Mouse (Mus musculus): ENCODE results near the gene Mroh3.
A peak's percentile ranks its signal among the peaks of the same experiment; 100 is the strongest.

Mroh3 gene

GRCm38 (mm10) chr1:136214304-136214703, 1.7 kb upstream of the Mroh3 start:
- DNase-seq (ENCODE audit: low read depth, low spot score) = no peak
- H3K27me3 ChIP-seq (ENCODE audit: control insufficient read depth, insufficient read depth, low read length, poor library complexity, severe bottlenecking) = no peaks in the 10 kb centered on the region
- no peaks in the 10 kb centered on the region for H3K36me3 ChIP-seq (ENCODE audit: control insufficient read depth, insufficient read depth, low read length, poor library complexity, severe bottlenecking)

DNA sequence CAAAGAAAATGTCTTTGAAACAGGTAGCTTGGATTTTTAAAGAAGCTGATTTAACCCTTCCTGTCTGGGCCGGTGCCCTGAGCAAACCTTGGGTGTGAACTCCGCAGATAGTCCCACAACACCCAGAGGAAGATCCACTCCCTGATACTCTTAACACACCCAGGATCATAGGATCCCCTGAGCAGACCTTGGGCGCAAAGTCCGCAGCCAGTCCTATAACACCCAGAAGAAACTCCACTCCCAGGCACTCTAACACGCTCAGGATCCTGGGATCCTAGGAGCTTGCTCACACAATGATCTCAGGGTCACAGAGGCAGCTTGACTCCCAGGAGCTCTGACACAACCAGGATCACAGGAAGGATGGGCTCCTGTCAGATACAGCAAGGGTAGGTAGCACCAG, 22.6 kb downstream of the Mroh3 start:
- Histone ChIP-seq H3K27me3 (ENCODE audit: control insufficient read depth, insufficient read depth, low read length, poor library complexity, severe bottlenecking) (no peaks in the 10 kb centered on the region), H3K36me3 (ENCODE audit: control insufficient read depth, insufficient read depth, low read length, poor library complexity, severe bottlenecking) (no peaks in the 10 kb centered on the region)
- DNase-seq (ENCODE audit: low read depth, low spot score) = no peak

DNA sequence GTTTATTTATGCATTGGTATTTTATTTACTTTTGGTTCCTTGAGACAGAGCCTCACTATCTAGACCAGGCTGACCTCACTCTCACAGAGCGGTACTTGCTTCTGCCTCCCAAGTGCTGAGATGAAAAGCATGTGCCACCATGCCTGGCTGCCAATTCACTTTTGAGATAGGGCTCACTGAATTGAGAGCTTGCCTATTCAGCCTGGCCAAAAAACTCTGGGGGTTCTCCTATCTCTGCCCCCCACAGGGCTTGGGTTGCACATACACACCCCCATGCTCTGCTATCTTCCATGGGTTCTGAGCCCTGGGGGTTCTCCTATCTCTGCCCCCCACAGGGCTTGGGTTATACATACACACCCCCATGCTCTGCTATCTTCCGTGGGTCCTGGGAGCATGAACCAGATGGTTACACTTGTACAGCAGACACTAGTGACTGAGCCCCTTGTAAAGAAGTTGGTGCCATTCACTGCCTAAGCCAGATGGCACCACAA, 33.1 kb downstream of the Mroh3 start:
- no peak for DNase-seq (ENCODE audit: low read depth, low spot score)
- Histone ChIP-seq H3K36me3 (ENCODE audit: control insufficient read depth, insufficient read depth, low read length, poor library complexity, severe bottlenecking) (peaks cover 10% of the 10 kb centered on the region), H3K27me3 (ENCODE audit: control insufficient read depth, insufficient read depth, low read length, poor library complexity, severe bottlenecking) (no peaks in the 10 kb centered on the region)

- Histone ChIP-seq H3K36me3 (ENCODE audit: control insufficient read depth, insufficient read depth, low read length, poor library complexity, severe bottlenecking) (peaks cover 11% of the 10 kb centered on the region), H3K27me3 (ENCODE audit: control insufficient read depth, insufficient read depth, low read length, poor library complexity, severe bottlenecking) (no peaks in the 10 kb centered on the region)
- no peak for DNase-seq (ENCODE audit: low read depth, low spot score)
These were observed 33.9 kb downstream of the Mroh3 start for GRCm38 (mm10) chr1:136178741-136179140.

DNA sequence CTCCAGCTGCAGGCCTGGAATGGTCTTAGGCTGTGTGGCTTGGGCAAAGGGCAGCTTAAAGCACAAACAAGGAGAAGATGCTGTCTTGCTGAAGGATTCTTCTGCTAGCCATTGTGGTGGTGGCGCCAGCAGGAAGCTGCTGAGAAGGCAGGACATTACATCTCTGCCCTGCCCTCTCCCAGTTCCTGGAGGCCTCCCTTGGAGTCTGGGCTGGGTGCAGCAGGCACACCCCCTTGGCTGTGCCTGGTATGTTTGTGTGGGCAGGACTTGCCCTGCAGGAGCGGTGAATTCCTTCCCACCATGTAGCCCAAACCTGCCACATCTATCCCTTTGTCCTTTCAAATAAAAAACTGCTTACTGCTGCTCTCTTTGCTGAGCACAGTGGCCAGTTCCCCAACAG, 35.5 kb downstream of the Mroh3 start:
- H3K36me3 ChIP-seq (ENCODE audit: control insufficient read depth, insufficient read depth, low read length, poor library complexity, severe bottlenecking) = peaks cover 19% of the 10 kb centered on the region
- H3K27me3 ChIP-seq (ENCODE audit: control insufficient read depth, insufficient read depth, low read length, poor library complexity, severe bottlenecking) = no peaks in the 10 kb centered on the region
- DNase-seq (ENCODE audit: low read depth, low spot score) = no peak

DNA sequence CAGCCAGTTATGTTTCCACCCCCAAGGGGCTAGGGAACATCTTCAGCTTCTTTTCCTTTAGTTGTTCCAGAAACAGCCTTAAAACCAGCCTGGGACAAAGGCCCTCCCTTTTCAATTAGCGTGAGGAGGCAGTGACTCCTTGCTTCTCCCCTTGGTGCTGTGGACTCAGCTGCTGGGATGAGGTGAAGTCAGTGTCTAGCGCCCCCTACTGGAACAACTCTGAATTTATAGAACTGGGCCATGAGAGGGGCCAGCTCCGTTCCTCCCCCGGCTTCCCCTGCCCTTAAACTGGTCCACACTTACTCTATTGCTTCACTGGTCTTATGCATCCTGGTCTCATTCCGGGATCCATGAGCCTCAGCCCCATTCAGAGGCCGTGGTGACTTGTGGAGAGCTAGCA, 37.4 kb downstream of the Mroh3 start:
- peak; percentile 79 for DNase-seq (ENCODE audit: low read depth, low spot score)
- H3K36me3 ChIP-seq (ENCODE audit: control insufficient read depth, insufficient read depth, low read length, poor library complexity, severe bottlenecking) = peaks cover 26% of the 10 kb centered on the region

DNA sequence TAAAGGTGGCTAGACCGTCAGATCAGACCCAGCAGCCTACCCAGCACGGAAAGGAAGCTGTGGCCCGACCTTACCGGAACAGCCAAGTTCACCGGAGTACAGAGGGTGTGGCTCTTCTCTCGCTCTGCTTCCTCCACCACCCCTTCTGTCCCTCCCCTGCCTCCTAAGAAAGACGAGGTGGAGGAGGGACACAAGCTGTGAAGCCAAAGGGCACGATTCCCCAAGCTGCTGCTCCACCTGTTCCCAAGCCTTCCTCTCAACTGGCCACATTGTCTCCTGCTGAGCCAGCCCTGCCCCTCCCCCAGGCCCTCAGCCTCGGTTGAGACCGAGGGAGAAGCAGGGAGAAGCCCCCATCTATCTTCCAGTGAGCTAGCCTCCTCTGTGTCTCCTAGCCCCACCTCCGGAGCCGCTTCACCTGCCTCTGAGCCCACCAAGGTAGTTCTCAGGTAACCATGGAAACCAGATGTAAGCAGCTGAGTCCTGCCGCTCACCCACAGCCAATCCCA, 38.5 kb downstream of the Mroh3 start:
- peaks cover 28% of the 10 kb centered on the region for H3K36me3 ChIP-seq (ENCODE audit: control insufficient read depth, insufficient read depth, low read length, poor library complexity, severe bottlenecking)
- no peaks in the 10 kb centered on the region for H3K27me3 ChIP-seq (ENCODE audit: control insufficient read depth, insufficient read depth, low read length, poor library complexity, severe bottlenecking)
- DNase-seq (ENCODE audit: low read depth, low spot score) = peak; percentile 53

More for the DNA sequence above, 37.4 kb downstream of the Mroh3 start:
- no peaks in the 10 kb centered on the region for H3K27me3 ChIP-seq (ENCODE audit: control insufficient read depth, insufficient read depth, low read length, poor library complexity, severe bottlenecking)

DNA sequence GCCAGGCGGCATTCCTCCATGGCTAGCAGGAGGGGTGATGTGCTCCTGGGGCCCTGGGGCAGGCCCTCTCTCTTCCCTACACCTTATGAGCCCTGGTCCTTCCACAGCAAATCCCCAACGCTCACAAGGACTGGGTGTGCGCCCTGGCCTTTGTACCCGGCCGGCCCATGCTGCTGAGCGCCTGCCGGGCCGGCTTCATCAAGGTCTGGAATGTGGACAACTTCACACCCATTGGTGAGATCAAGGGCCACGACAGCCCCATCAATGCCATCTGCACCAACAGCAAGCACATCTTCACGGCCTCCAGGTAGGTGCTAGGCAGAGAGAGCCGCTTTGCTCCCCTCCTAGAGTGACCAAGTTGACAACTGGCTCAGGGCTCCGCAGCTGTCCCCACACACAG, 39.9 kb downstream of the Mroh3 start:
- DNase-seq (ENCODE audit: low read depth, low spot score) = no peak
- no peaks in the 10 kb centered on the region for H3K27me3 ChIP-seq (ENCODE audit: control insufficient read depth, insufficient read depth, low read length, poor library complexity, severe bottlenecking)

GRCm38 (mm10) chr1:136170109-136170508, 42.5 kb downstream of the Mroh3 start:
- Histone ChIP-seq H3K27me3 (ENCODE audit: control insufficient read depth, insufficient read depth, low read length, poor library complexity, severe bottlenecking) (no peaks in the 10 kb centered on the region), H3K36me3 (ENCODE audit: control insufficient read depth, insufficient read depth, low read length, poor library complexity, severe bottlenecking) (peaks cover 27% of the 10 kb centered on the region)
- peak; percentile 79 for DNase-seq (ENCODE audit: low read depth, low spot score)

More for the DNA sequence above, 39.9 kb downstream of the Mroh3 start:
- peaks cover 30% of the 10 kb centered on the region for H3K36me3 ChIP-seq (ENCODE audit: control insufficient read depth, insufficient read depth, low read length, poor library complexity, severe bottlenecking)

DNA sequence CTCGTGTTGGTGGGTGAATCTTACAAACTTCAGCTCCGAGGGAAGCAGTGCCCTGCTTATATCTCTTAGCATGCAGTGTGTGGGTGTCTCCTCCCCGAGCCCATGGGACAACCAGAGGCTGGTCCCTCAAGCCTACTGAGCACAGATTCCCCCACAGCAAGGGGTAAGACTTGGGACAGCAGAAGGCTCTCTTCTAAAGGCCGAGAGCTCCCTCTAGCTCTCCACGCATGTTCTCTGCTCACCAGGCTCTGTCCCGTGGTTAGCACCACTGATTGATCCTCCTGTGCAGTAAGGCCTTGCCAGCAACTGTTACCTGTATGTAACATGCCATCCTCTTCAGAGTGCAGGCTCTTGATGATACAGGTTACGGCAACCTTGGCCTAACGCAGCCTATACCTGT, 45.0 kb downstream of the Mroh3 start:
- peak; percentile 20 for DNase-seq (ENCODE audit: low read depth, low spot score)
- peaks cover 25% of the 10 kb centered on the region for H3K36me3 ChIP-seq (ENCODE audit: control insufficient read depth, insufficient read depth, low read length, poor library complexity, severe bottlenecking)
- no peaks in the 10 kb centered on the region for H3K27me3 ChIP-seq (ENCODE audit: control insufficient read depth, insufficient read depth, low read length, poor library complexity, severe bottlenecking)

DNA sequence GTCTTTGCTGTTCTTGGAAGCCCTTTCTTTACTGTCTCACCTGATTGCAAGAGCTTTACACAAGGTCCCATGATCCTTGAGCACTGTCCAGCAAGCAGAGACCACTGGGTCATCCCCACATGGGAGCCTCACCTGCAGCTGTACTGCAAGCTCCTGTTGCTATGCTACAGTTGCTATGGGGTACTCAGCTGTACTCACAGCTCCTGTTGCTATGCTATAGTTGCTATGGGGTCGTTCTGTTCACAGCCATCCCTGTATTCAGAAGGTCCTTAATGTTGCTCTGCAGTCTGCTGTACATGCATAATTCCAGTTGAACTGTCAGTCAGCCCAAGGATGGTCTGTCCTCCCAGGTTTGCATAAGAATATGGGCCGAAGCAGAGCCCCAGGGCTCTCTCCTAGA, 47.2 kb downstream of the Mroh3 start:
- H3K36me3 ChIP-seq (ENCODE audit: control insufficient read depth, insufficient read depth, low read length, poor library complexity, severe bottlenecking) = peaks cover 25% of the 10 kb centered on the region
- no peak for DNase-seq (ENCODE audit: low read depth, low spot score)
- H3K27me3 ChIP-seq (ENCODE audit: control insufficient read depth, insufficient read depth, low read length, poor library complexity, severe bottlenecking) = no peaks in the 10 kb centered on the region

GRCm38 (mm10) chr1:136161333-136161921, 51.2 kb downstream of the Mroh3 start:
- Histone ChIP-seq H3K27me3 (ENCODE audit: control insufficient read depth, insufficient read depth, low read length, poor library complexity, severe bottlenecking) (no peaks in the 10 kb centered on the region), H3K36me3 (ENCODE audit: control insufficient read depth, insufficient read depth, low read length, poor library complexity, severe bottlenecking) (peaks cover 27% of the 10 kb centered on the region)
- no peak for DNase-seq (ENCODE audit: low read depth, low spot score)

DNA sequence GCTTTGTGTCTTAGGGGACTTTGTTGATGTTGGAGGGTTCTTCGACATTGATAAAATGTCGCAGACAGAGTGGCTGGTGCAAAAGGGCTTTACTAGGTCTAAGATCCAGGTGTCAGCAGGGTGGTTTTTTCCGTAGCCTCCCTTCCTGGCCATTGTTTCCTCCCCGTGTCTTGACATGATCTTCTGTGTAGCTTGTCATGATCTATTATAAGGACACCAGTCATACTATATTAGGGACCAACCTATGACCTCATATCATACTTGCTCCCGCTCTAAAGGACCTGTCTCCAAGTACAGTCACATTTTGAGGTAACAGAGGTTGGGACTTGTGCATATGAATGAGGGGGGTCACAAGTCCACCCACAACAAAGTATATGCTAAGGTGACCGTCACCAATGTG, 51.7 kb downstream of the Mroh3 start:
- no peak for DNase-seq (ENCODE audit: low read depth, low spot score)
- peaks cover 30% of the 10 kb centered on the region for H3K36me3 ChIP-seq (ENCODE audit: control insufficient read depth, insufficient read depth, low read length, poor library complexity, severe bottlenecking)
- no peaks in the 10 kb centered on the region for H3K27me3 ChIP-seq (ENCODE audit: control insufficient read depth, insufficient read depth, low read length, poor library complexity, severe bottlenecking)

- DNase-seq (ENCODE audit: low read depth, low spot score) = no peak
- Histone ChIP-seq H3K27me3 (ENCODE audit: control insufficient read depth, insufficient read depth, low read length, poor library complexity, severe bottlenecking) (no peaks in the 10 kb centered on the region), H3K36me3 (ENCODE audit: control insufficient read depth, insufficient read depth, low read length, poor library complexity, severe bottlenecking) (peaks cover 30% of the 10 kb centered on the region)
These were observed 52.3 kb downstream of the Mroh3 start for GRCm38 (mm10) chr1:136160297-136160696.

DNA sequence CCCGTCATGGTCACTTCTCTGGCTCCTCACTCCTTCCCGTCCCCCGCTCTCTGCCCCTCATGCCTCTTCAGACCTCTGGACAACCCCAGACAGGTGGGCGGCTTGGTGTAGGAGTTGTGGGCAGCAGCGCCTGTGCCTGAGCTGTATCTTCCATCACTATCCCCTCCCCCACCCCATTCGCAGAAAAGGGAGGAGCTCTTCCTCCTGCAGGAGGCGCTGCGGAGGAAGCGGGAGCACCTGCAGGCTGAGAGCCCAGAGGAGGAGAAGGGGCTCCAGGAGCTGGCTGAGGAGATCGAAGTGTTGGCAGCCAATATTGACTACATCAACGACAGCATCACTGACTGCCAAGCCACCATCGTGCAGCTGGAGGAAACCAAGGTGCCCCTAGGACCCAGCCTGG, 52.8 kb downstream of the Mroh3 start:
- DNase-seq (ENCODE audit: low read depth, low spot score) = no peak
- Histone ChIP-seq H3K36me3 (ENCODE audit: control insufficient read depth, insufficient read depth, low read length, poor library complexity, severe bottlenecking) (peaks cover 29% of the 10 kb centered on the region), H3K27me3 (ENCODE audit: control insufficient read depth, insufficient read depth, low read length, poor library complexity, severe bottlenecking) (no peaks in the 10 kb centered on the region)

DNA sequence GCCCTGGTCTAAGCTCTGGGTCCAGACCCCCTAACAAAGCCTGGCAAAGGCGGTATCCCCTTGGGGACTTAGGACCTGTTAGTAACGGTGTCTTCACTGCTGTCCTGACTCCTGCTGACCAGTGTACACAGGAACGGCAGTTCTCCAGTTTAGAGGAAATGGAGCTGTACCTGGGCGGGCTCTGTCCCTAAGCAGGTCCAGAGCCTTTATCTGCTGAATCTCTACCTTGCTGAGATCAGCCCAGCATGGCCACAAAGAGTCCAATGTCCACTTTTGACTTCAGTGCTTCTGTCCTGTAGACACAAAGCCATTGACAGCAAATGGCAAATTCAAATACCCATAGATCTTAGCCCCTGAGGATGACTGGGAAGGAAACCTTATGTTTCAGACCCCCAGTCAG, 55.7 kb downstream of the Mroh3 start:
- Histone ChIP-seq H3K36me3 (ENCODE audit: control insufficient read depth, insufficient read depth, low read length, poor library complexity, severe bottlenecking) (peaks cover 38% of the 10 kb centered on the region), H3K27me3 (ENCODE audit: control insufficient read depth, insufficient read depth, low read length, poor library complexity, severe bottlenecking) (no peaks in the 10 kb centered on the region)
- DNase-seq (ENCODE audit: low read depth, low spot score) = no peak

Measured in splenic B cell, adult 2 months (primary cell).